Mouse (Mus musculus) lung, adult 2 months (tissue): Measurements from ENCODE around the gene Ngly1.

Experiments used
- CTCF ChIP-seq: fragments of 200-500 bp; IDR thresholded peaks from 2 replicates; pipeline ENCODE4 v1.5.1; 2011; ENCODE audit warnings: mild to moderate bottlenecking, low read length, control low read depth; ENCODE audit not compliant: insufficient read depth
- POLR2A ChIP-seq: fragments of 200-500 bp; IDR thresholded peaks from 2 replicates; pipeline ENCODE4 v1.6.1; 2011; ENCODE audit warnings: low read depth, mild to moderate bottlenecking, control low read depth, low read length, borderline replicate concordance; ENCODE audit errors: extremely low read depth

- TF ChIP-seq CTCF: no peak
- TF ChIP-seq POLR2A: no peak
These were observed 76.1 kb downstream of the Ngly1 start for GRCm38 (mm10) chr14:16325208-16325607.
